Mouse (Mus musculus) NIH3T3 (cell line): ENCODE data around the gene Tbc1d32.

Source experiments
- DNase-seq: peaks from one replicate; pipeline ENCODE4 v3.0.0-alpha.2; 2012; ENCODE audit warnings: low read depth

The Tbc1d32 gene

GRCm38 (mm10) chr10:56106996-56107334, 121.5 kb downstream of the Tbc1d32 start:
- no peak for DNase-seq

- peak; percentile 60 for DNase-seq
Measured at GRCm38 (mm10) chr10:56106333-56106995, 122.0 kb downstream of the Tbc1d32 start, which contains the start of gene Msl3l2. TSS of gene Msl3l2 (plus strand) at chr10:56106917.

GRCm38 (mm10) chr10:56099641-56100310, 128.7 kb downstream of the Tbc1d32 start:
- DNase-seq: no peak

GRCm38 (mm10) chr10:56099126-56099525, 129.4 kb downstream of the Tbc1d32 start:
- no peak for DNase-seq

GRCm38 (mm10) chr10:56096757-56097156, 131.7 kb downstream of the Tbc1d32 start:
- DNase-seq: no peak

- DNase-seq: no peak
Measured at GRCm38 (mm10) chr10:56094586-56094985, 133.9 kb downstream of the Tbc1d32 start.

- DNase-seq: no peak
Measured at GRCm38 (mm10) chr10:56089714-56090113, 138.8 kb downstream of the Tbc1d32 start.

- DNase-seq: no peak
Measured at GRCm38 (mm10) chr10:56062746-56063145, 165.7 kb downstream of the Tbc1d32 start.

- peak; percentile 66 for DNase-seq
Measured at GRCm38 (mm10) chr10:56061238-56061830, 167.2 kb downstream of the Tbc1d32 start.

GRCm38 (mm10) chr10:56058979-56059422, 169.5 kb downstream of the Tbc1d32 start:
- DNase-seq: no peak

- peak; percentile 24 for DNase-seq
Measured at GRCm38 (mm10) chr10:56025400-56025799, 203.1 kb downstream of the Tbc1d32 start.

- DNase-seq: peak; percentile 22
Measured at GRCm38 (mm10) chr10:56024579-56024978, 203.9 kb downstream of the Tbc1d32 start.

GRCm38 (mm10) chr10:55979898-55980521, 248.5 kb downstream of the Tbc1d32 start:
- DNase-seq: peak; percentile 78

- DNase-seq: no peak
Measured at GRCm38 (mm10) chr10:55978001-55978400, 250.5 kb downstream of the Tbc1d32 start.
